Mouse (Mus musculus): ENCODE data around the gene Gm29276.
"Not testable (repeated sequence)": the region's sequence is repeated elsewhere in the genome, so short reads cannot be mapped to it uniquely, and the experiment has no call there.

Gm29276 gene

GRCm38 (mm10) chrY:42582150-42582549 lies at the start of gene Gm29276:
Gene Gm29276 (minus strand): TSS chrY:42582250.
- not testable (repeated sequence) for DNase-seq (ENCODE audit: low read depth, low spot score)
